In the genomic region with DNA sequence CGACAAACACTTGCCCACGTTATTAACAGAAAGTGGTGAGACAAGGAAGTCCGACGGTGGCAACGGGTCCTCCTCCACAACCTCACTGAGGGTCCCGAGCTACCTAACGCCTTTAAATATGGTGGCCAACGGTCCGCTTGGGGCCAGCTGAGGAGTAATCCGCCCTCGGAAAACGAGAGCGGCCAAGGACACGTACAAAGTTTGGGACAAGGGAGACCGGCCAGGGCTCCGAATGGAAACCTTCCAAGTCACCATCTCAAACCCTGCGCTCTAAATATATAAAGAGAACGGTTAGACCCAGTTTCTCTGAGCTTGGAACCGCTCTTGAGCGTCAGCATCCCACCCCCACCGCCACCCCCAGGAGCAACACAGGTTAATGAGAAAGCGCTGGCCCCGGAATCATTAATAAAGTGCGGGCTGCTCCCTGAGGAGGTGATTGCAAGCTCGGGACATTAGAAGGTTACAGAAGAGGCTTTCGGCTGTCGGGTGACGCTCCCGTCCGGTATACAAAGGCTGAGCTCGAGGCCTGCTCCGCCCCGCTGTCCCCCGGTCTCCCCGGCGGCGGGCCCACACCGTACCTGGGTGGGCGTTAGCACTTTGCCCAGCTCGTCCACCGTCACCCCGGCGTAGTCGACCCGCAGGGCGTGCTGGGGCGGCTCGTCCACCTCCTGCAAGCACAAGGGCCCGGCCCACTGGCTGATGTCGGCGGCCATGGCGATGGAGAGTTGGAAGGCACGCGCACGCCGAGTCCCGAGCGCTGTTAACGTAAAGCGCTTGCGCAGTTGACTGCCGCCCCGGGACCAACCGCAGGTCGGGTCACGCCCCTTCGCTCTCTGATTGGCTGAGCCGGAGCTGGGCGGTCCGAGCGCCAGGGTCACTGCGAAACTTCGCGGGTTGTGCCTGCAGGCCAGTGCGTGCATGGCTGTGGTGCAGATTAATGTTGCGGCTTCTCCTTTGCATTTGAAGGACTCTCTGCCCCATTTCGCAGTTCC, we compare ENCODE assay signal across 8 mouse cellular contexts. TPM values are rescaled to one million over a fixed set of nuclear protein-coding genes. Genes with fewer than 3 reads are reported as not detected.
DNase-seq lines count a peak whose midpoint lies in the region; ATAC-seq lines count a peak whose summit lies in the region.

A gene (minus strand): TSS at position 795 of the 992 bp plus-strand sequence.

- peak; percentile 97 for DNase-seq in ZHBTc4 (ENCODE audit: low read depth, low spot score)
- DNase-seq in gastrocnemius, adult 8-10 months (ENCODE audit: low spot score in 2 of 2) = peak; percentile 89 to 93
- peak; percentile 78 for DNase-seq in hindlimb bud, embryonic 11.5 days (ENCODE audit: extremely low spot score, low read depth, low spot score)
- DNase-seq in left cerebral cortex, adult 8-10 months (ENCODE audit: low spot score in 2 of 2) = peak; percentile 81 to 92
- peak; percentile 96 to 97 for DNase-seq in right cerebral cortex, postnatal 10 days (ENCODE audit: low spot score in 2 of 2)
- peak; percentile 92 for DNase-seq in urinary bladder, postnatal 25 days (ENCODE audit: low spot score)

- H3K4me1 ChIP-seq in megakaryocyte, embryonic 14.5 days = peaks cover 32% of the 10 kb centered on the region

- peaks cover 2% of the 10 kb centered on the region for H3K27me3 ChIP-seq in megakaryocyte, embryonic 14.5 days (replicated peaks)

- peak; percentile 99 for ATAC-seq in common myeloid progenitor, adult 5-6 weeks (replicated peaks; ENCODE audit: low read depth, poor library complexity, severe bottlenecking)

- peak within 1 kb of the TSS; percentile 92 for H3K4me3 ChIP-seq in megakaryocyte, embryonic 14.5 days (replicated peaks)

- H3K36me3 ChIP-seq in megakaryocyte, embryonic 14.5 days (replicated peaks; ENCODE audit: low read length) = peaks cover 29% of the 10 kb centered on the region

- peaks cover 12% of the 10 kb centered on the region for H3K9me3 ChIP-seq in megakaryocyte, embryonic 14.5 days

RNA-seq across cellular contexts. Expression of the gene that starts here (rescaled TPM):
- total RNA-seq in common myeloid progenitor, adult 5-6 weeks (2017) = 128 and 168 TPM in 2 replicates
- total RNA-seq in gastrocnemius, adult 8-10 months (2022) = 100 to 1,000 TPM; 366 to 419 (median 400) TPM
- 100 to 1,000 TPM; 654 to 708 (median 665) TPM for total RNA-seq in left cerebral cortex, adult 8-10 months (2022)
- polyA plus RNA-seq in megakaryocyte, embryonic 14.5 days (2012; ENCODE audit: insufficient read depth, low replicate concordance) = 298 and 687 TPM in 2 replicates

Comparison
In these comparisons a context has a peak if more than half of its experiments do, and no peak if none do; other contexts are left out.
1. Peak in every context shown above with its lines: DNase-seq, ATAC-seq and H3K4me3 ChIP-seq.